Mouse (Mus musculus) small intestine, adult 2 months (tissue): ENCODE data around the gene Gm13199. TPM values are rescaled to one million over a fixed set of nuclear protein-coding genes. Genes with fewer than 3 reads are reported as not detected.

Experiments
- H3K27ac ChIP-seq: fragments of 200-500 bp; 2 replicates; pipeline ENCODE4 v1.5.1; 2012; ENCODE audit warnings: low read depth, low read length, control low read depth, inconsistent platforms; ENCODE audit not compliant: insufficient read depth
- H3K27me3 ChIP-seq: fragments of 200-500 bp; 2 replicates; pipeline ENCODE4 v1.6.1; 2012; ENCODE audit warnings: mild to moderate bottlenecking, moderate library complexity, low read length, inconsistent platforms; ENCODE audit not compliant: control insufficient read depth, insufficient read depth
- H3K36me3 ChIP-seq: fragments of 200-500 bp; 2 replicates; pipeline ENCODE4 v1.6.1; 2012; ENCODE audit warnings: mild to moderate bottlenecking, low read length, control low read depth, inconsistent platforms; ENCODE audit not compliant: control insufficient read depth, insufficient read depth
- H3K4me1 ChIP-seq: fragments of 200-500 bp; 2 replicates; pipeline ENCODE4 v1.6.1; 2012; ENCODE audit warnings: low read length, inconsistent platforms, mixed read lengths; ENCODE audit not compliant: control insufficient read depth, insufficient read depth, insufficient read length
- H3K4me3 ChIP-seq: fragments of 200-500 bp; 2 replicates; pipeline ENCODE4 v1.5.1; 2012; ENCODE audit warnings: low read depth, mild to moderate bottlenecking, control low read depth, inconsistent platforms, low read length, moderate library complexity
- CTCF ChIP-seq: fragments of 200-500 bp; IDR thresholded peaks from 2 replicates; pipeline ENCODE4 v1.5.1; 2012; ENCODE audit warnings: low read depth, mild to moderate bottlenecking, control low read depth, inconsistent platforms, low read length, moderate library complexity, mixed read lengths; ENCODE audit not compliant: insufficient replicate concordance, insufficient read length; ENCODE audit errors: extremely low read depth
- POLR2A ChIP-seq: fragments of 200-500 bp; IDR thresholded peaks from 2 replicates; pipeline ENCODE4 v1.6.1; 2012; ENCODE audit warnings: low read depth, mild to moderate bottlenecking, control low read depth, inconsistent platforms, low read length, moderate library complexity
- WGBS: fragments of 180-500 bp; shearing (Covaris S2); methylation state at CpG from one replicate; pipeline ENCODE4 v1.1.7; 2018; 5-methylcytosine and 5-hydroxymethylcytosine counted together
- polyA plus RNA-seq: library from polyadenylated mRNA; depleted of rRNA; stranded (reverse); fragments of >200 nt; gene quantifications from 2 replicates; pipeline ENCODE4 v1.2.3, GENCODE M21; 2012; rRNA removed

Gm13199 gene
- polyA plus RNA-seq = 0.93 and 1.5 TPM in 2 replicates

- TF ChIP-seq CTCF (no peak), POLR2A (no peak)
These were observed at the start of gene Gm13199 for GRCm38 (mm10) chr2:5862834-5863233. TSS of gene Gm13199 (minus strand) at chr2:5862934.

GRCm38 (mm10) chr2:5911282-5911965, 48.7 kb upstream of the Gm13199 start:
- Histone ChIP-seq H3K36me3 (no peaks in the 10 kb centered on the region), H3K4me1 (no peaks in the 10 kb centered on the region), H3K4me3 (no peak overlapping the region), H3K27me3 (no peaks in the 10 kb centered on the region), H3K27ac (no peak overlapping the region)
- no peak for TF ChIP-seq POLR2A
- no peak for TF ChIP-seq CTCF
- WGBS = 79% methylated on average over 16 of the region's 16 CpGs

More at GRCm38 (mm10) chr2:5862834-5863233, at the start of gene Gm13199:
- Histone ChIP-seq H3K27ac (no peak within 1 kb of the TSS), H3K36me3 (peaks cover 62% of the 10 kb centered on the region), H3K4me3 (no peak within 1 kb of the TSS), H3K4me1 (no peaks in the 10 kb centered on the region), H3K27me3 (no peaks in the 10 kb centered on the region)
- 96% methylated on average over 3 of the region's 3 CpGs for WGBS

- Histone ChIP-seq H3K4me3 (no peak overlapping the region), H3K36me3 (no peaks in the 10 kb centered on the region), H3K4me1 (no peaks in the 10 kb centered on the region), H3K27me3 (no peaks in the 10 kb centered on the region), H3K27ac (no peak overlapping the region)
- WGBS = 57% methylated on average over 3 of the region's 3 CpGs
- TF ChIP-seq POLR2A (no peak), CTCF (peak; percentile 16; the same call in 1 of the 2 replicates)
These were observed 43.9 kb upstream of the Gm13199 start for GRCm38 (mm10) chr2:5906625-5907024.

GRCm38 (mm10) chr2:5906092-5906491, 43.4 kb upstream of the Gm13199 start:
- TF ChIP-seq CTCF (no peak), POLR2A (no peak)
- H3K4me1 ChIP-seq = no peaks in the 10 kb centered on the region
- no peak overlapping the region for H3K27ac ChIP-seq
- H3K27me3 ChIP-seq = no peaks in the 10 kb centered on the region
- H3K4me3 ChIP-seq = no peak overlapping the region
- 27% methylated on average over 5 of the region's 5 CpGs for WGBS
- no peaks in the 10 kb centered on the region for H3K36me3 ChIP-seq

GRCm38 (mm10) chr2:5900145-5900544, 37.4 kb upstream of the Gm13199 start:
- Histone ChIP-seq H3K4me1 (no peaks in the 10 kb centered on the region), H3K27ac (no peak overlapping the region), H3K27me3 (no peaks in the 10 kb centered on the region), H3K36me3 (no peaks in the 10 kb centered on the region), H3K4me3 (no peak overlapping the region)
- no peak for TF ChIP-seq POLR2A
- TF ChIP-seq CTCF = peak; percentile 46; the same call in 1 of the 2 replicates
- 74% methylated on average over 5 of the region's 5 CpGs for WGBS

- no peaks in the 10 kb centered on the region for H3K27me3 ChIP-seq
- H3K27ac ChIP-seq = peak within 1 kb of the TSS; percentile 77
- under 1% methylated on average over 62 of the region's 62 CpGs for WGBS
- TF ChIP-seq CTCF (no peak), POLR2A (peak; percentile 96)
- peak within 1 kb of the TSS; percentile 96 for H3K4me3 ChIP-seq
- H3K4me1 ChIP-seq = 0 out of 2 replicates have a peak, but pooled peaks cover 1% of the 10 kb centered on the region
- H3K36me3 ChIP-seq = peaks cover 9% of the 10 kb centered on the region
These were observed 32.3 kb upstream of the Gm13199 start, which contains the start of gene Sec61a2 for GRCm38 (mm10) chr2:5894843-5895570. TSS of gene Sec61a2 (minus strand) at chr2:5895432.

- TF ChIP-seq POLR2A (no peak), CTCF (no peak)
- Histone ChIP-seq H3K36me3 (peaks cover 12% of the 10 kb centered on the region), H3K4me3 (peak overlapping the region; percentile 32; the same call in 1 of the 2 replicates), H3K4me1 (0 out of 2 replicates have a peak, but pooled peaks cover 1% of the 10 kb centered on the region), H3K27me3 (no peaks in the 10 kb centered on the region), H3K27ac (no peak overlapping the region)
- WGBS = 15% methylated on average over 11 of the region's 11 CpGs
These were observed 31.6 kb upstream of the Gm13199 start for GRCm38 (mm10) chr2:5894296-5894695.
